19 mouse cellular contexts compared by ENCODE assay signal in the genomic region with DNA sequence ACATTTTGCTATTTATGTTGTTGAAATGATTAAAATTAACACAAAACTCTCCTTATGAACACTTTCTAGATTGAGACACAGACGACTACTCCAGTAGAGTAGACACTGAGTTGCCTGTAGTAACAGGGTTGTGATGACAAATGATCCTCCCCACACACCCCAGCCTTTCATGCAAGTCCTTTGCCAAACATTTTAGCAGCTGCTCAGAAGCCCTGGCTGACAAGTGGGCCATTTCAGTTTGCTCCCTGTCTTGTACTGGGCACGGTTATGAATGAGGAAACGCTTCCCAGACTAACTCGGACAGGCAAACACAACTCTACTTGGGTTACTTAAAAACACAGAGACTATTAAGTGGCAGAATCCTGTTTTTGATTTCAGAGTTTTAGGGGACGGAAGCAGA. TPM values are rescaled to one million over a fixed set of nuclear protein-coding genes. Genes with fewer than 3 reads are reported as not detected.
A peak's percentile ranks its signal among the peaks of the same experiment; 100 is the strongest.
DNase-seq lines count a peak whose midpoint lies in the region; ATAC-seq and TF ChIP-seq lines count a peak whose summit lies in the region.
"Had no signal": no experiment of that assay in that cellular context is flagged by ENCODE, and none has a peak within 500 bp of the region (broad histone marks: within the 10 kb centered on the region; RNA-seq: fewer than 3 reads in every experiment).

No protein-coding gene starts in this region.

- H3K27me3 ChIP-seq in lung, postnatal 0 days (replicated peaks; ENCODE audit: insufficient read depth, low read length) = no peaks in the 10 kb centered on the region
- H3K27me3 ChIP-seq: forebrain, embryonic 15.5 days; heart, embryonic 12.5 days; neural tube, embryonic 15.5 days had no signal

- no peak overlapping the region for H3K9ac ChIP-seq in lung, postnatal 0 days (replicated peaks; ENCODE audit: low read depth)
- H3K9ac ChIP-seq: forebrain, embryonic 15.5 days; heart, embryonic 12.5 days; neural tube, embryonic 15.5 days had no signal

- TF ChIP-seq POLR2A in lung, adult 2 months (IDR thresholded peaks at IDR 0.05; ENCODE audit: borderline replicate concordance, extremely low read depth, low read depth, low read length) = no peak

- peak; percentile 23 for DNase-seq in adrenal gland, adult 2 months
- DNase-seq in adrenal gland, postnatal 36 days = no peak
- peak; percentile 95 for DNase-seq in heart, adult 11 months
- no peak for DNase-seq in heart, adult 9 months (ENCODE audit: low spot score in 2 of 2)
- DNase-seq in lung, postnatal 0 days (ENCODE audit: low spot score) = peak; percentile 74
- no peak for DNase-seq in lung, adult 2 months
- peak; percentile 47 for DNase-seq in lung, postnatal 36 days
- DNase-seq in left cerebral cortex, postnatal 14 days (ENCODE audit: low spot score in 2 of 2) = no peak
- DNase-seq: adrenal gland, postnatal 10 days; cerebellum, adult 9-10 months; left cerebral cortex, postnatal 4 days; right cerebral cortex, postnatal 4 days; thymus, postnatal 36 days had no signal

- intact Hi-C loops in left cerebral cortex, postnatal 14 days (cut with DNase I) = no loop called here

- no peaks in the 10 kb centered on the region for H3K9me3 ChIP-seq in lung, postnatal 0 days (ENCODE audit: low read length)
- H3K9me3 ChIP-seq: forebrain, embryonic 15.5 days; heart, embryonic 12.5 days; hindbrain, embryonic 10.5 days; neural tube, embryonic 15.5 days had no signal

- no peak for TF ChIP-seq EP300 in lung, postnatal 0 days (IDR thresholded peaks at IDR 0.05)

- H3K4me1 ChIP-seq in lung, postnatal 0 days (ENCODE audit: insufficient read depth, low read depth, low read length) = peaks cover 4% of the 10 kb centered on the region; the same call in 1 of the 2 replicates
- H3K4me1 ChIP-seq in lung, adult 2 months (ENCODE audit: control insufficient read depth, insufficient read depth, low read length) = 0 out of 2 replicates have a peak, but pooled peaks cover 3% of the 10 kb centered on the region

- H3K4me2 ChIP-seq in lung, postnatal 0 days (replicated peaks; ENCODE audit: low read depth, low read length) = no peak overlapping the region
- H3K4me2 ChIP-seq: forebrain, embryonic 15.5 days; heart, embryonic 12.5 days; midbrain, embryonic 11.5 days; neural tube, embryonic 15.5 days had no signal

- H3K27ac ChIP-seq in lung, postnatal 0 days (ENCODE audit: low read length) = 0 out of 2 replicates have a peak overlapping the region, but pooled peaks have one; percentile 33
- H3K27ac ChIP-seq: forebrain, embryonic 15.5 days; hindbrain, embryonic 10.5 days; neural tube, embryonic 15.5 days had no signal

- 43% methylated on average over 5 of the region's 5 CpGs for WGBS in lung, postnatal 0 days
- WGBS in lung, adult 2 months = 46% methylated on average over 5 of the region's 5 CpGs

- TF ChIP-seq CTCF in lung, postnatal 0 days (IDR thresholded peaks at IDR 0.05) = no peak
- no peak for TF ChIP-seq CTCF in lung, adult 2 months (IDR thresholded peaks at IDR 0.05; ENCODE audit: insufficient read depth, low read length)

- H3K4me3 ChIP-seq in lung, postnatal 0 days (ENCODE audit: low read depth, low read length) = no peak overlapping the region
- H3K4me3 ChIP-seq in lung, adult 2 months (replicated peaks; ENCODE audit: extremely low read depth, low read depth, low read length) = no peak overlapping the region
- H3K4me3 ChIP-seq: forebrain, embryonic 15.5 days; heart, embryonic 12.5 days; hindbrain, embryonic 10.5 days; neural tube, embryonic 15.5 days had no signal

- H3K36me3 ChIP-seq in lung, postnatal 0 days (ENCODE audit: insufficient read depth, low read length) = no peaks in the 10 kb centered on the region
- H3K36me3 ChIP-seq: forebrain, embryonic 15.5 days; heart, embryonic 12.5 days; hindbrain, embryonic 10.5 days; neural tube, embryonic 15.5 days had no signal

- no peak for ATAC-seq in lung, postnatal 0 days
- ATAC-seq: forebrain, embryonic 15.5 days; inflammation-experienced regulatory T-cells, adult 6 months had no signal

RNA-seq across cellular contexts. Expression of gene Hexim1, which starts 4.3 kb away (rescaled TPM):
- total RNA-seq in adrenal gland, adult 2 months (2021) = 10 to 100 TPM; 70.9 to 83.7 TPM
- polyA plus RNA-seq in adrenal gland, adult 2 months (2012; rRNA removed) = 15.7 and 16.5 TPM in 2 replicates
- total RNA-seq in adrenal gland, postnatal 36 days (2021) = 10 to 100 TPM; 68.8 to 72.2 TPM
- polyA plus RNA-seq in lung, postnatal 0 days (2015; fragmentation: Nextera tagmentation; extraction: Ambion mirVana) = 6.5 TPM in 2 replicates
- polyA plus RNA-seq in lung, adult 2 months (2012; rRNA removed) = 15.2 and 16.0 TPM in 2 replicates
- 10 to 100 TPM; 43.7 to 45.4 TPM for total RNA-seq in left cerebral cortex, postnatal 14 days (2021)

RNA-seq across cellular contexts. Expression of gene Hexim2, which starts 11.9 kb away (rescaled TPM):
- 1 to 10 TPM; 2.8 to 7.0 TPM for total RNA-seq in adrenal gland, adult 2 months (2021)
- 3.3 and 4.5 TPM in 2 replicates for polyA plus RNA-seq in adrenal gland, adult 2 months (2012; rRNA removed)
- total RNA-seq in adrenal gland, postnatal 36 days (2021) = 1 to 10 TPM; 3.5 to 5.9 TPM
- 6.2 and 7.1 TPM in 2 replicates for polyA plus RNA-seq in lung, postnatal 0 days (2015; fragmentation: Nextera tagmentation; extraction: Ambion mirVana)
- polyA plus RNA-seq in lung, adult 2 months (2012; rRNA removed) = 2.9 and 4.7 TPM in 2 replicates
- 10 to 100 TPM; 15.4 TPM for total RNA-seq in left cerebral cortex, postnatal 14 days (2021)

RNA-seq across cellular contexts. Expression of gene Acbd4, which starts 18.8 kb away (rescaled TPM):
- total RNA-seq in adrenal gland, adult 2 months (2021) = 100 to 1,000 TPM in 1 of 2 experiments, 10 to 100 TPM in 1; 88.4 to 175 TPM
- 70.3 and 91.9 TPM in 2 replicates for polyA plus RNA-seq in adrenal gland, adult 2 months (2012; rRNA removed)
- 100 to 1,000 TPM; 118 to 127 TPM for total RNA-seq in adrenal gland, postnatal 36 days (2021)
- 28.8 and 34.5 TPM in 2 replicates for polyA plus RNA-seq in lung, postnatal 0 days (2015; fragmentation: Nextera tagmentation; extraction: Ambion mirVana)
- 41.1 and 46.5 TPM in 2 replicates for polyA plus RNA-seq in lung, adult 2 months (2012; rRNA removed)
- 10 to 100 TPM; 71.3 to 71.5 TPM for total RNA-seq in left cerebral cortex, postnatal 14 days (2021)

RNA-seq across cellular contexts. Expression of gene Plcd3, which starts 18.9 kb away (rescaled TPM):
- 10 to 100 TPM in 1 of 2 experiments, 1 to 10 TPM in 1; 6.3 to 14.3 TPM for total RNA-seq in adrenal gland, adult 2 months (2021)
- polyA plus RNA-seq in adrenal gland, adult 2 months (2012; rRNA removed) = 21.4 and 24.7 TPM in 2 replicates
- total RNA-seq in adrenal gland, postnatal 36 days (2021) = 10 to 100 TPM; 10.1 to 11.1 TPM
- polyA plus RNA-seq in lung, postnatal 0 days (2015; fragmentation: Nextera tagmentation; extraction: Ambion mirVana) = 3.7 and 3.8 TPM in 2 replicates
- 11.0 and 17.2 TPM in 2 replicates for polyA plus RNA-seq in lung, adult 2 months (2012; rRNA removed)
- 10 to 100 TPM; 14.1 to 14.7 TPM for total RNA-seq in left cerebral cortex, postnatal 14 days (2021)
- polyA plus RNA-seq: inflammation-experienced regulatory T-cells, adult 6 months had no signal

RNA-seq across cellular contexts. Expression of gene Fmnl1, which starts 50.6 kb away (rescaled TPM):
- total RNA-seq in adrenal gland, adult 2 months (2021) = 10 to 100 TPM; 18.9 to 24.2 TPM
- polyA plus RNA-seq in adrenal gland, adult 2 months (2012; rRNA removed) = 16.3 and 19.2 TPM in 2 replicates
- total RNA-seq in adrenal gland, postnatal 36 days (2021) = 10 to 100 TPM; 16.4 to 17.3 TPM
- polyA plus RNA-seq in lung, postnatal 0 days (2015; fragmentation: Nextera tagmentation; extraction: Ambion mirVana) = 4.1 and 4.9 TPM in 2 replicates
- polyA plus RNA-seq in lung, adult 2 months (2012; rRNA removed) = 26.4 and 31.7 TPM in 2 replicates
- 100 to 1,000 TPM; 132 to 143 TPM for total RNA-seq in left cerebral cortex, postnatal 14 days (2021)

Comparison
In these comparisons a context has a peak if more than half of its experiments do, and no peak if none do; other contexts are left out.
1. DNase-seq: peak in adrenal gland, adult 2 months (single experiment), heart, adult 11 months (single experiment), lung, postnatal 0 days (single experiment) and lung, postnatal 36 days (single experiment); none in adrenal gland, postnatal 36 days (0 of 2), heart, adult 9 months (0 of 2), lung, adult 2 months (single experiment) and left cerebral cortex, postnatal 14 days (0 of 2).